Mouse (Mus musculus) liver, embryonic 14.5 days (tissue): Measurements from ENCODE around the gene Ppm1l. TPM values are rescaled to one million over a fixed set of nuclear protein-coding genes. Genes with fewer than 3 reads are reported as not detected.

Source experiments
- ATAC-seq: fragments of 200-750 bp; cut with Nextera tagmentation; 2 replicates; pipeline ENCODE4 v1.8.0; 2017; ENCODE audit warnings: moderate number of reproducible peaks, mild to moderate bottlenecking, moderate library complexity; ENCODE audit not compliant: insufficient read depth
- DNase-seq, 3 experiments: peaks; one replicate each; pipeline ENCODE4 v3.0.0-alpha.2; 2012 to 2013; ENCODE audit warnings: low read depth in 3 of 3, low spot score in 3 of 3
- H3K27ac ChIP-seq: fragments of 300-500 bp; sonication (generic); 2 replicates; pipeline ENCODE4 v1.5.1; 2014; ENCODE audit warnings: moderate library complexity, mild to moderate bottlenecking, control low read depth, inconsistent platforms
- H3K27me3 ChIP-seq: fragments of 300-500 bp; sonication (generic); 2 replicates; pipeline ENCODE4 v1.6.1; 2014; ENCODE audit warnings: mild to moderate bottlenecking, low read length, moderate library complexity; ENCODE audit not compliant: control insufficient read depth, insufficient read depth
- H3K36me3 ChIP-seq: fragments of 300-500 bp; sonication (generic); replicated peaks from 2 replicates; pipeline ENCODE4 v1.6.1; 2014; ENCODE audit warnings: low read depth; ENCODE audit not compliant: control insufficient read depth, insufficient read depth
- H3K4me1 ChIP-seq, 2 experiments: fragments of 200-500 bp in 1 of 2; fragments of 300-500 bp in 1 of 2; sonication (generic) in 1 of 2; replicated peaks; 2 replicates each; pipeline ENCODE4 v1.6.1; 2012 to 2014; ENCODE audit warnings: antibody characterized with exemption in 1 of 2, inconsistent platforms in 1 of 2, low read length in 1 of 2; ENCODE audit not compliant: control insufficient read depth in 2 of 2, insufficient read depth in 2 of 2
- H3K4me2 ChIP-seq: fragments of 300-500 bp; sonication (generic); 2 replicates; pipeline ENCODE4 v1.6.1; 2014; ENCODE audit warnings: low read depth, mild to moderate bottlenecking, control low read depth, moderate library complexity
- H3K4me3 ChIP-seq, 2 experiments: fragments of 200-500 bp in 1 of 2; fragments of 300-500 bp in 1 of 2; sonication (generic) in 1 of 2; 2 replicates each; pipeline ENCODE4 v1.5.1; 2012 to 2014; ENCODE audit warnings: low read depth in 2 of 2, low read length in 2 of 2, mild to moderate bottlenecking in 2 of 2, control low read depth in 1 of 2, inconsistent platforms in 1 of 2, moderate library complexity in 1 of 2; ENCODE audit not compliant: insufficient read depth in 1 of 2
- H3K9ac ChIP-seq: fragments of 300-500 bp; sonication (generic); replicated peaks from 2 replicates; pipeline ENCODE4 v1.6.1; 2014; ENCODE audit warnings: mild to moderate bottlenecking, control low read depth, moderate library complexity
- H3K9me3 ChIP-seq: fragments of 300-500 bp; sonication (generic); 2 replicates; pipeline ENCODE4 v1.6.1; 2016; ENCODE audit warnings: low read length, mixed read lengths; ENCODE audit not compliant: control insufficient read depth
- CTCF ChIP-seq: IDR thresholded peaks from 2 replicates; pipeline ENCODE4 v1.5.1; 2016; ENCODE audit warnings: antibody characterized with exemption, low read depth, control low read depth
- EP300 ChIP-seq: IDR thresholded peaks from 2 replicates; pipeline ENCODE4 v1.6.1; 2016; ENCODE audit warnings: antibody characterized with exemption, low read depth
- WGBS: fragments of 180-500 bp; shearing (Covaris S2); extraction: QIAGEN DNeasy Blood & Tissue Kit; methylation state at CpG from one replicate; pipeline ENCODE4 v1.1.7; 2014; ENCODE audit not compliant: insufficient replicate concordance; 5-methylcytosine and 5-hydroxymethylcytosine counted together
- polyA plus RNA-seq, 2 experiments: library from polyadenylated mRNA; depleted of rRNA in 1 of 2; stranded (reverse) in 1 of 2; unstranded in 1 of 2; fragments of >200 nt; fragmentation: Nextera tagmentation in 1 of 2; extraction: Ambion mirVana in 1 of 2; gene quantifications; 2 replicates each; pipeline versions ENCODE4 v1.2.1 to v1.2.3; 2012 to 2014

Gene Ppm1l
- polyA plus RNA-seq, 2 experiments = 2.4 to 3.7 TPM

GRCm38 (mm10) chr3:69506352-69506751 lies 189.7 kb downstream of the Ppm1l start:
- Histone ChIP-seq H3K36me3 (no peaks in the 10 kb centered on the region), H3K27ac (no peak overlapping the region), H3K9me3 (no peaks in the 10 kb centered on the region), H3K9ac (no peak overlapping the region), H3K27me3 (no peaks in the 10 kb centered on the region), H3K4me1 (no peaks in the 10 kb centered on the region), H3K4me2 (no peak overlapping the region), H3K4me3 (no peak overlapping the region)
- no peak for DNase-seq
- no peak for ATAC-seq
- 87% methylated on average over 4 of the region's 4 CpGs for WGBS
- no peak for TF ChIP-seq CTCF
- no peak for TF ChIP-seq EP300

DNA sequence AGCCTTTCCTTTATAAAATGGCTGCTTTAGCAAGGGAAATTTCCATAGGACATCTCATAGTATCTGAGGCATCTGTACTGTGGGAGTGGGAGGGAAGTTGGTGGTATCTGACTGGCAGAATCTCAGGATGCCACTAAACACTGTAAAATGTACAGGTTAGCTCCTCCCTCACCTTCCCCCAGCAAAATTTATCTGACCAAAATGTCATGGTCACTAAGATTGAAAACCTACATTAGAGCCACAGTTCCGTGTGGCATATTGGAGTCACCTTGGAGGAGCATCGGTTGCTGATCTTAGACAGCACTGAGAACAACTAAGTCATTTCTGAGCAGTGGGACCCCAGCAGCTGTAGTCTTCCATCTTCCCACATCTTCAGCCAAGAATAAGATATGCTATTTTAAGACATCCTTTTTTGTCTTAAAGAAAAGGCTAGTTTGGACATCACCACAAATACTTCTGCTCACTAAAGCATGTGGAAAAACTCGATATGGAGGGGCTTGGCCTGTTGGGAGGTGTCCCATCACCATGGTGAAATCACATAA lies 192.8 kb downstream of the Ppm1l start:
- ATAC-seq = no peak
- no peaks in the 10 kb centered on the region for H3K36me3 ChIP-seq
- no peak overlapping the region for H3K4me2 ChIP-seq
- no peaks in the 10 kb centered on the region for H3K9me3 ChIP-seq
- no peak overlapping the region for H3K9ac ChIP-seq
- no peak overlapping the region for H3K27ac ChIP-seq
- TF ChIP-seq EP300 (no peak), CTCF (no peak)
- H3K4me1 ChIP-seq = no peaks in the 10 kb centered on the region
- no peak overlapping the region for H3K4me3 ChIP-seq
- 70% methylated on average over 3 of the region's 3 CpGs for WGBS
- no peak for DNase-seq
- H3K27me3 ChIP-seq = no peaks in the 10 kb centered on the region

- Histone ChIP-seq H3K4me1 (no peaks in the 10 kb centered on the region), H3K9ac (no peak overlapping the region), H3K36me3 (no peaks in the 10 kb centered on the region), H3K27ac (no peak overlapping the region), H3K4me3 (no peak overlapping the region), H3K4me2 (no peak overlapping the region), H3K27me3 (no peaks in the 10 kb centered on the region), H3K9me3 (no peaks in the 10 kb centered on the region)
- WGBS = 32% methylated on average over 7 of the region's 7 CpGs
- ATAC-seq (no peak), DNase-seq (no peak)
- no peak for TF ChIP-seq EP300
- no peak for TF ChIP-seq CTCF
These were observed 195.2 kb downstream of the Ppm1l start for GRCm38 (mm10) chr3:69511881-69512280.

GRCm38 (mm10) chr3:69512402-69512801 lies 195.7 kb downstream of the Ppm1l start:
- ATAC-seq = no peak
- WGBS = 44% methylated on average over 7 of the region's 7 CpGs
- Histone ChIP-seq H3K27ac (no peak overlapping the region), H3K4me3 (no peak overlapping the region), H3K9ac (no peak overlapping the region), H3K9me3 (no peaks in the 10 kb centered on the region), H3K36me3 (no peaks in the 10 kb centered on the region), H3K4me2 (no peak overlapping the region), H3K4me1 (no peaks in the 10 kb centered on the region), H3K27me3 (no peaks in the 10 kb centered on the region)
- TF ChIP-seq CTCF = no peak
- no peak for TF ChIP-seq EP300
- DNase-seq = no peak

- DNase-seq (no peak), ATAC-seq (no peak)
- TF ChIP-seq CTCF (no peak), EP300 (no peak)
- no peak overlapping the region for H3K4me3 ChIP-seq
- no peaks in the 10 kb centered on the region for H3K27me3 ChIP-seq
- no peak overlapping the region for H3K4me2 ChIP-seq
- no peaks in the 10 kb centered on the region for H3K36me3 ChIP-seq
- H3K9ac ChIP-seq = no peak overlapping the region
- H3K4me1 ChIP-seq = no peaks in the 10 kb centered on the region
- no peaks in the 10 kb centered on the region for H3K9me3 ChIP-seq
- no peak overlapping the region for H3K27ac ChIP-seq
- 82% methylated on average over 13 of the region's 13 CpGs for WGBS
These were observed 199.2 kb downstream of the Ppm1l start for GRCm38 (mm10) chr3:69515730-69516350.
